Mouse (Mus musculus) embryonic facial prominence, embryonic 13.5 days (tissue): ENCODE data around the gene Pptc7. TPM values are rescaled to one million over a fixed set of nuclear protein-coding genes. Genes with fewer than 3 reads are reported as not detected.
A peak's percentile ranks its signal among the peaks of the same experiment; 100 is the strongest.

Experiments
- ATAC-seq: fragments of 200-750 bp; cut with Nextera tagmentation; 2 replicates; pipeline ENCODE4 v1.8.0; 2017; ENCODE audit warnings: low read depth; ENCODE audit not compliant: insufficient number of reproducible peaks, insufficient read depth, low FRiP score, low TSS enrichment
- H3K27ac ChIP-seq: fragments of 300-500 bp; sonication (generic); 2 replicates; pipeline ENCODE4 v1.5.1; 2015; ENCODE audit warnings: moderate library complexity, mild to moderate bottlenecking, inconsistent platforms
- H3K27me3 ChIP-seq: fragments of 300-500 bp; sonication (generic); 2 replicates; pipeline ENCODE4 v1.6.1; 2015; ENCODE audit warnings: mild to moderate bottlenecking, inconsistent platforms
- H3K36me3 ChIP-seq: fragments of 300-500 bp; sonication (generic); 2 replicates; pipeline ENCODE4 v1.6.1; 2015; ENCODE audit warnings: mild to moderate bottlenecking, inconsistent platforms
- H3K4me1 ChIP-seq: fragments of 300-500 bp; sonication (generic); 2 replicates; pipeline ENCODE4 v1.6.1; 2015; ENCODE audit warnings: inconsistent platforms
- H3K4me2 ChIP-seq: fragments of 300-500 bp; sonication (generic); 2 replicates; pipeline ENCODE4 v1.6.1; 2015; ENCODE audit warnings: moderate library complexity, mild to moderate bottlenecking, inconsistent platforms
- H3K4me3 ChIP-seq: fragments of 300-500 bp; sonication (generic); 2 replicates; pipeline ENCODE4 v1.5.1; 2015; ENCODE audit warnings: mild to moderate bottlenecking, inconsistent platforms
- H3K9ac ChIP-seq: fragments of 300-500 bp; sonication (generic); 2 replicates; pipeline ENCODE4 v1.6.1; 2015; ENCODE audit warnings: mild to moderate bottlenecking, inconsistent platforms
- H3K9me3 ChIP-seq: fragments of 300-500 bp; sonication (generic); 2 replicates; pipeline ENCODE4 v1.6.1; 2016; ENCODE audit warnings: inconsistent platforms
- WGBS: fragments of 180-500 bp; shearing (Covaris S2); methylation state at CpG from one replicate; pipeline ENCODE4 v1.1.7; 2015; ENCODE audit warnings: mixed read lengths; 5-methylcytosine and 5-hydroxymethylcytosine counted together
- polyA plus RNA-seq: library from polyadenylated mRNA; unstranded; fragments of >200 nt; fragmentation: Nextera tagmentation; extraction: Ambion mirVana; gene quantifications from 2 replicates; pipeline ENCODE4 v1.2.1, GENCODE M21; 2015

The Pptc7 gene
- 9.2 TPM in 2 replicates for polyA plus RNA-seq

GRCm38 (mm10) chr5:122284183-122285028 lies at the start of gene Pptc7:
Gene Pptc7 (plus strand): TSS chr5:122284365.
- H3K9me3 ChIP-seq = no peaks in the 10 kb centered on the region
- H3K36me3 ChIP-seq = peaks cover 14% of the 10 kb centered on the region; the same call in 1 of the 2 replicates
- H3K9ac ChIP-seq = peak within 1 kb of the TSS; percentile 93
- H3K4me1 ChIP-seq = peaks cover 31% of the 10 kb centered on the region
- peak within 1 kb of the TSS; percentile 96 for H3K4me3 ChIP-seq
- no peaks in the 10 kb centered on the region for H3K27me3 ChIP-seq
- peak; percentile 84 for ATAC-seq
- peak within 1 kb of the TSS; percentile 98 for H3K4me2 ChIP-seq
- peak within 1 kb of the TSS; percentile 72 for H3K27ac ChIP-seq
- under 1% methylated on average over 100 of the region's 114 CpGs for WGBS

GRCm38 (mm10) chr5:122235196-122235836 lies 48.8 kb upstream of the Pptc7 start:
- 0 out of 2 replicates have a peak overlapping the region, but pooled peaks have one; percentile 32 for H3K9ac ChIP-seq
- H3K27ac ChIP-seq = peak overlapping the region; percentile 90
- WGBS = 18% methylated on average over 9 of the region's 9 CpGs
- peak overlapping the region; percentile 21; the same call in 1 of the 2 replicates for H3K4me2 ChIP-seq
- H3K9me3 ChIP-seq = no peaks in the 10 kb centered on the region
- H3K4me3 ChIP-seq = no peak overlapping the region
- peaks cover 9% of the 10 kb centered on the region for H3K36me3 ChIP-seq
- ATAC-seq = no peak; the same call in 1 of the 2 replicates
- no peaks in the 10 kb centered on the region for H3K27me3 ChIP-seq
- H3K4me1 ChIP-seq = peaks cover 60% of the 10 kb centered on the region

GRCm38 (mm10) chr5:122237200-122237599 lies 47.0 kb upstream of the Pptc7 start:
- Histone ChIP-seq H3K9ac (no peak overlapping the region), H3K9me3 (no peaks in the 10 kb centered on the region), H3K4me3 (no peak overlapping the region), H3K4me1 (peaks cover 60% of the 10 kb centered on the region), H3K36me3 (peaks cover 28% of the 10 kb centered on the region), H3K27me3 (no peaks in the 10 kb centered on the region), H3K27ac (peak overlapping the region; percentile 76), H3K4me2 (no peak overlapping the region)
- no peak for ATAC-seq
- WGBS = 45% methylated on average over 5 of the region's 5 CpGs

DNA sequence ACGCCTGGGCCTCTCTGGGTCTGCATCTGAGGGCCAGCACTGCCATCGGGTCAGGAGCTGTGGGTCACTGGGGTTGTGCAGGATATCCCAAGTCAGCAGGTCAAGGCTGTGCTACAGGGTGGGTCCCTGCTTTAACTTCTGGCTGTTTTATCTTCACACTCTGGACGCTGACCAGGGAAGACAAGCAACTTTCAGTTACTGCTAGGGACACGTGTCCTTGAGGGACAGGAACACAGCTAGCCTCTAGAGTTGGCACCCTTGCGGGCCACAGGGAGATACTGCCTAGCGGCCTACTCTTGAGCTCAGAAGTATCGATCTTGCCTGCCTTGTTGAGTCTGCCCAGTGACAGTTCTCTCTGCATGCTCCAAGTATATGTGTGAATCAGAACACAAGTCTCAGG lies 44.5 kb upstream of the Pptc7 start:
- Histone ChIP-seq H3K27ac (no peak overlapping the region), H3K27me3 (no peaks in the 10 kb centered on the region), H3K36me3 (peaks cover 31% of the 10 kb centered on the region), H3K4me1 (peaks cover 43% of the 10 kb centered on the region), H3K9me3 (no peaks in the 10 kb centered on the region), H3K4me3 (no peak overlapping the region), H3K9ac (0 out of 2 replicates have a peak overlapping the region, but pooled peaks have one; percentile 46), H3K4me2 (no peak overlapping the region)
- 72% methylated on average over 7 of the region's 7 CpGs for WGBS
- no peak for ATAC-seq

- Histone ChIP-seq H3K36me3 (peaks cover 34% of the 10 kb centered on the region), H3K9me3 (no peaks in the 10 kb centered on the region), H3K4me2 (no peak overlapping the region), H3K27ac (no peak overlapping the region), H3K4me3 (no peak overlapping the region), H3K4me1 (peaks cover 34% of the 10 kb centered on the region), H3K9ac (no peak overlapping the region), H3K27me3 (no peaks in the 10 kb centered on the region)
- no peak for ATAC-seq
- 90% methylated on average over 11 of the region's 11 CpGs for WGBS
These were observed 43.6 kb upstream of the Pptc7 start for GRCm38 (mm10) chr5:122240521-122240920.

GRCm38 (mm10) chr5:122240989-122241388 lies 43.2 kb upstream of the Pptc7 start:
- peaks cover 34% of the 10 kb centered on the region for H3K36me3 ChIP-seq
- 41% methylated on average over 1 of the region's 1 CpGs for WGBS
- H3K9ac ChIP-seq = no peak overlapping the region
- ATAC-seq = no peak
- peak overlapping the region; percentile 11; the same call in 1 of the 2 replicates for H3K27ac ChIP-seq
- no peak overlapping the region for H3K4me2 ChIP-seq
- H3K9me3 ChIP-seq = no peaks in the 10 kb centered on the region
- H3K4me1 ChIP-seq = peaks cover 29% of the 10 kb centered on the region
- H3K27me3 ChIP-seq = no peaks in the 10 kb centered on the region
- H3K4me3 ChIP-seq = no peak overlapping the region

- Histone ChIP-seq H3K27ac (no peak overlapping the region), H3K4me2 (no peak overlapping the region), H3K4me3 (no peak overlapping the region), H3K9me3 (no peaks in the 10 kb centered on the region), H3K36me3 (peaks cover 46% of the 10 kb centered on the region), H3K4me1 (peaks cover 15% of the 10 kb centered on the region), H3K9ac (peak overlapping the region; percentile 49; the same call in 1 of the 2 replicates), H3K27me3 (no peaks in the 10 kb centered on the region)
- no peak for ATAC-seq
- WGBS = 78% methylated on average over 6 of the region's 6 CpGs
These were observed 41.5 kb upstream of the Pptc7 start for GRCm38 (mm10) chr5:122242521-122243123.

GRCm38 (mm10) chr5:122243781-122244523 lies 40.2 kb upstream of the Pptc7 start:
- Histone ChIP-seq H3K27ac (no peak overlapping the region; the same call in 1 of the 2 replicates), H3K4me3 (no peak overlapping the region), H3K36me3 (peaks cover 55% of the 10 kb centered on the region), H3K4me2 (no peak overlapping the region), H3K9ac (no peak overlapping the region), H3K4me1 (peaks cover 10% of the 10 kb centered on the region), H3K9me3 (no peaks in the 10 kb centered on the region), H3K27me3 (no peaks in the 10 kb centered on the region)
- 82% methylated on average over 17 of the region's 17 CpGs for whole genome bisulfite sequencing
- ATAC-seq = no peak

DNA sequence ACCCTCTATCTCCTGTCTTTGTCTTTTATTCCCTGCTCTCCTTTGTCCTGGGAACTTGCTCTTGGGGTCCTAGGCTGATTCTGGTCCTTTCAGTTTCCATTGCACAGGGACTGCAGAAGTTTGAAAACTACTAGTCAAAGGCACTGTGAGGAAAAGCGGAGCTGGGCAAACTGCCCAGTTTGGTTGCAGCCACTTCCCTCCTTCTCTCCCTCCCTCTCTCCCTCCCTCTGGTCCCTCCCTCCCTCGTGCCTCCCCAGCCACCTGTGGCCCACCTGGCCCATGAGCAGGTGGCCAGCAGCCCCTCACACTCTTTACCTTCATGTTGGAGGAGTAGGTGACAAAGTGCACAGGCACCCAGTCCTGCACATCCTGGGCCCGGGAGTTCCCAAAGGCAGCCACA lies 39.0 kb upstream of the Pptc7 start:
- no peak for ATAC-seq
- H3K36me3 ChIP-seq = peaks cover 59% of the 10 kb centered on the region
- H3K27me3 ChIP-seq = no peaks in the 10 kb centered on the region
- H3K27ac ChIP-seq = no peak overlapping the region
- no peak overlapping the region for H3K4me3 ChIP-seq
- no peaks in the 10 kb centered on the region for H3K4me1 ChIP-seq
- no peak overlapping the region for H3K9ac ChIP-seq
- 52% methylated on average over 3 of the region's 3 CpGs for WGBS
- H3K9me3 ChIP-seq = no peaks in the 10 kb centered on the region
- no peak overlapping the region for H3K4me2 ChIP-seq

DNA sequence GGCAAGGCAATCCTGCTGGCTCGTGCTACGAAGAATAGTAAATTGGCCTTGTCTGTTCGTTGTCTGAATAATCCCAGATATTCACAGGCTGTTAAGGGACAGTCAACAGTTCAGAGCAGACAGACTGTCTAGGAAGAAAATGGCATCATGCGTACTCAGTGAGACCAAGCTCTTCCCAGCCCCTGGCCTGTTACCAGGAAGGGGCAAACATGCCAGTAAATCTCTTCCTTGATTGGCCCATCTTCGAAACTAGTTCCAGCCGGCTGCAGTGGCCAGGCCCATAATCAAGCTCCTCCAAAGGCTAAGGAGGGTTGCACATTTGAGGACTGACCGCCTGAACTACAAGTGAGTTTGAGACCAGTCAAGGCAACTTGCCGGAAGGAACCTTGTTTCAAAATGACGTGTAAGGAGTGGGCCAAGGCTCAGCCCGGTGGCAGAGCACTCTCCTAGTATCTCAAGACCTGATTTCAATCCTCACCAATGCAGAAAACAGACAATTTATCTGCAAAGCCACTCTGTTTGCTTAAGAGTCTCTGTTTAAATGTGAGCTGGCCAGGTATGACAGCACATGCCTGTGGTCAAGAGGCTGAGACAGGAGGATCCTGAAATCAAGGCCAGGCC lies 37.5 kb upstream of the Pptc7 start:
- Histone ChIP-seq H3K4me2 (no peak overlapping the region), H3K9me3 (no peaks in the 10 kb centered on the region), H3K9ac (no peak overlapping the region), H3K27ac (no peak overlapping the region), H3K4me1 (no peaks in the 10 kb centered on the region), H3K36me3 (peaks cover 52% of the 10 kb centered on the region), H3K27me3 (no peaks in the 10 kb centered on the region), H3K4me3 (no peak overlapping the region)
- WGBS = 85% methylated on average over 10 of the region's 10 CpGs
- no peak for ATAC-seq
